Mouse (Mus musculus) forebrain, embryonic 12.5 days (tissue): ENCODE measurements around the gene Pigm. TPM values are rescaled to one million over a fixed set of nuclear protein-coding genes. Genes with fewer than 3 reads are reported as not detected.

Experiments
- ATAC-seq: fragments of 200-750 bp; cut with Nextera tagmentation; 2 replicates; pipeline ENCODE4 v1.8.0; 2017; ENCODE audit warnings: moderate TSS enrichment; ENCODE audit not compliant: low FRiP score
- H3K27ac ChIP-seq: fragments of 300-500 bp; sonication (generic); 2 replicates; pipeline ENCODE4 v1.5.1; 2016; ENCODE audit warnings: mild to moderate bottlenecking
- H3K27me3 ChIP-seq: fragments of 300-500 bp; sonication (generic); 2 replicates; pipeline ENCODE4 v1.6.1; 2016; ENCODE audit warnings: mild to moderate bottlenecking
- H3K36me3 ChIP-seq: fragments of 300-500 bp; sonication (generic); replicated peaks from 2 replicates; pipeline ENCODE4 v1.6.1; 2016; ENCODE audit warnings: mild to moderate bottlenecking
- H3K4me1 ChIP-seq: fragments of 300-500 bp; sonication (generic); 2 replicates; pipeline ENCODE4 v1.6.1; 2016
- H3K4me2 ChIP-seq: fragments of 300-500 bp; sonication (generic); 2 replicates; pipeline ENCODE4 v1.6.1; 2016; ENCODE audit warnings: mild to moderate bottlenecking, moderate library complexity
- H3K4me3 ChIP-seq: fragments of 300-500 bp; sonication (generic); replicated peaks from 2 replicates; pipeline ENCODE4 v1.5.1; 2016; ENCODE audit warnings: mild to moderate bottlenecking
- H3K9ac ChIP-seq: fragments of 300-500 bp; sonication (generic); 2 replicates; pipeline ENCODE4 v1.6.1; 2016; ENCODE audit warnings: mild to moderate bottlenecking
- H3K9me3 ChIP-seq: fragments of 300-500 bp; sonication (generic); 2 replicates; pipeline ENCODE4 v1.6.1; 2016
- WGBS: fragments of 180-500 bp; shearing (Covaris S2); methylation state at CpG from one replicate; pipeline ENCODE4 v1.1.7; 2016; 5-methylcytosine and 5-hydroxymethylcytosine counted together
- polyA plus RNA-seq: library from polyadenylated mRNA; unstranded; fragments of >200 nt; fragmentation: Nextera tagmentation; extraction: Ambion mirVana; gene quantifications from 2 replicates; pipeline ENCODE4 v1.2.1, GENCODE M21; 2016

Pigm gene
- polyA plus RNA-seq, 1 experiment from 2014 or later, result 10.9 TPM

- WGBS, result 53% methylated on average over 8 of the region's 8 CpGs
- H3K27ac ChIP-seq, result no peak overlapping the region
- no peak overlapping the region for H3K4me2 ChIP-seq
- no peaks in the 10 kb centered on the region for H3K36me3 ChIP-seq
- H3K4me1 ChIP-seq, result peaks cover 18% of the 10 kb centered on the region
- no peak overlapping the region for H3K9ac ChIP-seq
- no peak overlapping the region for H3K4me3 ChIP-seq
- H3K9me3 ChIP-seq, result no peaks in the 10 kb centered on the region
- no peak for ATAC-seq
- H3K27me3 ChIP-seq, result 0 out of 2 replicates have a peak, but pooled peaks cover 4% of the 10 kb centered on the region
These were observed 17.4 kb downstream of the Pigm start for GRCm38 (mm10) chr1:172393739-172394138.

DNA sequence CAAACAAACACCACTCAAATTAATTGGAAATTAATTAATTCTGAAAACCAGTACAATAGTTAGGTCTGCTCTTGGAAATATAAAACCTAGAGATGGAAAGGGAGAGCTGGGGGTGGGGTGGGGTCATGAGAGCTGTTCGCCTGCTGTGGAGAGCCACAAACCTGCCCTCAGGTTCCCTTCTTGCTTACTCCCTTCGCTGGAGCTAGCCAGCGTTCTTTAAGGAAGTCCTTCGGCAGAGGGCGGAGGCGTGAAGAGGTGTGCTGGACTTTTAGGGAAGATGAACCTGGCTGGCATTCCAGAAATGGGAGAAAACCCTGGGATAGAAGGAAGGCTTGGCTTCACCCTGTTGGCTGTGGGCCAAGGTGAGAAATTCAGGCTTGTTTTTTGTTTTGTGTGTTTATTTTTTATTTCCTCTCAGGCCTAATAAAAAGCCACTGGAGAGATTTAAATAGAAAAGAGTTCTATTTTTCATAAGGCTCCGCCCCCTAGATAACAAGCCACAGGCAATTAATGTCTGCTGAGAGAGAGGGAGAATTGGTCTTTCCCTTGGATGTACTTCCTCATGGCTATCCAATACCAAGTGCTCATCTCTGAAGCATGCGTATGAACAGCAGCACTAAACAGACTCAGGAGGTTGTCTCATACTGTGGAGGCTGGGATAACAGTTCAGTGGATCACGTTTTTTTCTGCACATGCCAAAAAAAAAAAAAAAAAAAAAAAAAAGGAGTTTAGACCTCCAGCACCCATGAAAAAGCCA is 20.8 kb downstream of the Pigm start:
- 68% methylated on average over 9 of the region's 9 CpGs for WGBS
- Histone ChIP-seq H3K27me3 (0 out of 2 replicates have a peak, but pooled peaks cover 4% of the 10 kb centered on the region), H3K4me2 (no peak overlapping the region), H3K9me3 (no peaks in the 10 kb centered on the region), H3K36me3 (no peaks in the 10 kb centered on the region), H3K4me1 (peaks cover 8% of the 10 kb centered on the region), H3K9ac (no peak overlapping the region), H3K4me3 (no peak overlapping the region), H3K27ac (no peak overlapping the region)
- ATAC-seq, result no peak

DNA sequence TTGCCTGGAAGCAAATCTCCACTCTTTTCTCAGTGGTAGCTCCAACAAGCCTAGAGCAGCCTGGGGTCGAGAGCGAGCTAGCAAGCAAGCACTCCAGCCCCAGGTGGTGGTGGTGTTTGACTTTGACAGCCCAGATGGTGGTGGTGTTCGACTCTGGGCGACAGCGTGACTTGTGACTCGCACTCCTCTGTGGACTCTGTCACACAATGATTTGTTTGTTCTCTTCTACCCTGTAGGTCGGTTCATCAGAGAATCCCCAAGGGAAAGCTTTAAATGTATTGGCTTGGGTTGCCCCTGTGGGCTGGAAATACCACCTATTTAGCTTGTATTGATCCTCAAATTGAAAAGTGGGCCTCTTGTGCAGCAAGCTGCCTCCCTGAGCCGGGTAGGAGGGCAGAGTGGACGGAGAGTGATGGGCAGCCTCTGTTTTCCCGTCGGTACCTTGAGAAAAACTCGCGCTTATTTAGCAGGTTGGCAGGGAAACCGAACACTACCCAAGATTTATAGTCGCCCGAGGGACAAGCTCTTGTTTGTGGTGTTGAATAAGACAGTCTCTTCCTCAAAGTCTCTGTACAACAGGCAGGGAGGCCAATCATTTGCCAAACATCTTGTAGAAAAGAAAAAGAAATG is 29.8 kb downstream of the Pigm start:
- Histone ChIP-seq H3K27me3 (no peaks in the 10 kb centered on the region), H3K9ac (no peak overlapping the region), H3K27ac (no peak overlapping the region), H3K4me3 (no peak overlapping the region), H3K4me1 (peaks cover 3% of the 10 kb centered on the region; the same call in 1 of the 2 replicates), H3K36me3 (no peaks in the 10 kb centered on the region), H3K4me2 (no peak overlapping the region), H3K9me3 (no peaks in the 10 kb centered on the region)
- WGBS, result 55% methylated on average over 16 of the region's 16 CpGs
- ATAC-seq, result 0 out of 2 replicates have a peak, but pooled peaks have one; percentile 28

- 0 out of 2 replicates have a peak, but pooled peaks have one; percentile 28 for ATAC-seq
- no peak overlapping the region for H3K9ac ChIP-seq
- no peaks in the 10 kb centered on the region for H3K36me3 ChIP-seq
- no peaks in the 10 kb centered on the region for H3K27me3 ChIP-seq
- no peak overlapping the region for H3K4me2 ChIP-seq
- peaks cover 3% of the 10 kb centered on the region; the same call in 1 of the 2 replicates for H3K4me1 ChIP-seq
- H3K27ac ChIP-seq, result no peak overlapping the region
- H3K4me3 ChIP-seq, result no peak overlapping the region
- no peaks in the 10 kb centered on the region for H3K9me3 ChIP-seq
- WGBS, result 9% methylated on average over 6 of the region's 6 CpGs
These were observed 32.6 kb downstream of the Pigm start for GRCm38 (mm10) chr1:172408996-172409395.

DNA sequence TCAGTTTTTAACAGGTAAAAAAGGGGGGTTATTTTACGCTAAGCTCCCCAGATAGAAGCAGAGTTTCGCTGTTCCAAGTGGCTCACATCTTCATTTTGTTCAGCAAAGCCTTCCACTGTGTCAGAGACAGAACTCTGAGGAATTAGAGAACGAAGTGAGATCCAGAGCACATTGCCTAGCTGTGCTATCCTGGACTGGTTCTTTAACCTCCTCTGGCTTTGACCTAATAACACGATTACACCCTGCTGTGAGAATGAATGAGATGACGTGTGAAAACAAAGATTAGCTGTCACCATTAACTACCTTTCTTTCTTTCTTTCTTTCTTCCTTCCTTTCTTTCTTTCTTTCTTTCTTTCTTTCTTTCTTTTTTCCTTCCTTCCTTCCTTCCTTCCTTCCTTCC is 33.1 kb downstream of the Pigm start:
- Histone ChIP-seq H3K9me3 (no peaks in the 10 kb centered on the region), H3K4me3 (no peak overlapping the region), H3K9ac (no peak overlapping the region), H3K4me2 (no peak overlapping the region), H3K4me1 (peaks cover 3% of the 10 kb centered on the region; the same call in 1 of the 2 replicates), H3K27ac (no peak overlapping the region), H3K27me3 (no peaks in the 10 kb centered on the region), H3K36me3 (no peaks in the 10 kb centered on the region)
- ATAC-seq, result no peak
- 11% methylated on average over 5 of the region's 5 CpGs for WGBS

GRCm38 (mm10) chr1:172410806-172411205 is 34.5 kb downstream of the Pigm start:
- Histone ChIP-seq H3K36me3 (no peaks in the 10 kb centered on the region), H3K4me2 (no peak overlapping the region), H3K27me3 (no peaks in the 10 kb centered on the region), H3K4me3 (no peak overlapping the region), H3K4me1 (peaks cover 3% of the 10 kb centered on the region; the same call in 1 of the 2 replicates), H3K9me3 (no peaks in the 10 kb centered on the region), H3K9ac (no peak overlapping the region), H3K27ac (no peak overlapping the region)
- ATAC-seq, result no peak
- 8% methylated on average over 4 of the region's 4 CpGs for WGBS

GRCm38 (mm10) chr1:172412204-172412603 is 35.9 kb downstream of the Pigm start:
- ATAC-seq, result peak; percentile 78
- Histone ChIP-seq H3K4me3 (no peak overlapping the region), H3K36me3 (no peaks in the 10 kb centered on the region), H3K4me1 (peaks cover 3% of the 10 kb centered on the region; the same call in 1 of the 2 replicates), H3K4me2 (no peak overlapping the region), H3K9me3 (no peaks in the 10 kb centered on the region), H3K9ac (no peak overlapping the region), H3K27me3 (no peaks in the 10 kb centered on the region), H3K27ac (no peak overlapping the region)
- WGBS, result under 1% methylated on average over 5 of the region's 5 CpGs

GRCm38 (mm10) chr1:172413491-172414230 is 37.3 kb downstream of the Pigm start:
- Histone ChIP-seq H3K4me1 (peaks cover 3% of the 10 kb centered on the region; the same call in 1 of the 2 replicates), H3K4me2 (no peak overlapping the region), H3K27me3 (no peaks in the 10 kb centered on the region), H3K27ac (no peak overlapping the region), H3K36me3 (no peaks in the 10 kb centered on the region), H3K9me3 (no peaks in the 10 kb centered on the region), H3K4me3 (no peak overlapping the region), H3K9ac (no peak overlapping the region)
- ATAC-seq, result no peak
- WGBS, result 85% methylated on average over 4 of the region's 4 CpGs

DNA sequence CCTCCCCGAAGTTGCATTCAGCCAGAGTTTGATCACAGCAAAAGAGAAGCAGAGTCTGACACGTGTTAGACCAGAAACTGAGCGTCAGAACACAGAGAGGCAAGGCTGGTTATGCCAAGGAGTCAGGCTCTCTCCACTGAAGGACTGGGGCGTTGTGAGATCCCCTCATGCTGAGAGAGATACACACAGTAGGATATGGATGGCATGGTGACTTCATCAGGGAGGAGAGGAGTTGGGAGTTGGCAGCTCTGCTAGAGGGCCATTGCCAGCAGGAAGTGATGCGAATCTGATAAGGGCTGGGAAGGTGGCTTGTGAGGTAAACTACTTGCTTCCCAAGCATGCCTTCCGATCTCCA is 37.9 kb downstream of the Pigm start:
- Histone ChIP-seq H3K27me3 (no peaks in the 10 kb centered on the region), H3K4me3 (no peak overlapping the region), H3K4me1 (peaks cover 3% of the 10 kb centered on the region; the same call in 1 of the 2 replicates), H3K36me3 (no peaks in the 10 kb centered on the region), H3K9me3 (no peaks in the 10 kb centered on the region), H3K4me2 (no peak overlapping the region), H3K9ac (no peak overlapping the region), H3K27ac (no peak overlapping the region)
- no peak for ATAC-seq
- 89% methylated on average over 6 of the region's 6 CpGs for WGBS

DNA sequence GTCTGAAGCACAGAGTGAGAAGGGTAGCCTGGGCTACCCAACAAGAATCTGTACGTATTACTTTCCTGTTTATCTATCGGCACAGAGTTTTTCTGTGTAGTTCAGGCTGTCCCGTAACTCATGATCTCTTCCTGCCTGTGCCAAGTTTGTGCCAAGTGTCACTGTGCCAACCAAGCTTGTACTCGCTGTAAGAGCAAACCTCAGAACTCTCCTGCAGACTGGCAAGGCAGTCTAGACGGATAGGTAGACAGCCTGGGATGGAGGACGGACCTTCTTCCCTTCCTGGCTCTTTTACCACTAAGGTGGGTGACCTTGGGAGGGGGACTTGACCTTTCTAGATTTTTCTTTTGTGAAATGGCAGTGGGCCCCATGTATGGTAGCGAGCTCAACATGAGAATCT is 38.7 kb downstream of the Pigm start:
- Histone ChIP-seq H3K27me3 (no peaks in the 10 kb centered on the region), H3K4me2 (no peak overlapping the region), H3K27ac (no peak overlapping the region), H3K4me1 (no peaks in the 10 kb centered on the region; the same call in 1 of the 2 replicates), H3K36me3 (no peaks in the 10 kb centered on the region), H3K4me3 (no peak overlapping the region), H3K9ac (no peak overlapping the region), H3K9me3 (no peaks in the 10 kb centered on the region)
- ATAC-seq, result no peak
- 86% methylated on average over 7 of the region's 7 CpGs for WGBS

- Histone ChIP-seq H3K9me3 (no peaks in the 10 kb centered on the region), H3K27ac (no peak overlapping the region), H3K4me2 (no peak overlapping the region), H3K27me3 (no peaks in the 10 kb centered on the region), H3K36me3 (no peaks in the 10 kb centered on the region), H3K9ac (no peak overlapping the region), H3K4me1 (no peaks in the 10 kb centered on the region; the same call in 1 of the 2 replicates), H3K4me3 (no peak overlapping the region)
- WGBS, result 14% methylated on average over 6 of the region's 6 CpGs
- 0 out of 2 replicates have a peak, but pooled peaks have one; percentile 20 for ATAC-seq
These were observed 41.8 kb downstream of the Pigm start for GRCm38 (mm10) chr1:172418173-172418572.

DNA sequence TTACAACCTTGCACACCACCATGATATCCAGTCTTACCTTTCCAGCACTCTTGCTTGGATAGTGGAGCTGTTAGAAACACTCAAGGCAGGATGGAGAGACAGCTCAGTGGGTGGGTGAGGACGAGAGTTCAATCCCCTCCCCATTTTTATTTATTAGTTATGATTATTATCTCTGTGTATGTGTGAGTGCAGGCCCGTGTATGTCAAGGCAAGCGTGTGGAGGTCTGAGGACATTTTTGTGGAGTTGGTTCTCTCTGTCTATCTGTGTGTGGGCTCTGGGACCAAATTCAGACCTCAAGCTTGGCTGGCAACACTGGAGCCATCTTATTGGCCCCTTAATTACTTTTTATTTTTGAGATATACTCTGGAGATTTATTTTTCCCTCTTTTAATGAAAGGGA is 42.3 kb downstream of the Pigm start:
- H3K4me2 ChIP-seq, result no peak overlapping the region
- H3K9ac ChIP-seq, result no peak overlapping the region
- H3K4me3 ChIP-seq, result no peak overlapping the region
- H3K9me3 ChIP-seq, result no peaks in the 10 kb centered on the region
- no peak overlapping the region for H3K27ac ChIP-seq
- no peak for ATAC-seq
- no peaks in the 10 kb centered on the region for H3K36me3 ChIP-seq
- H3K4me1 ChIP-seq, result no peaks in the 10 kb centered on the region; the same call in 1 of the 2 replicates
- H3K27me3 ChIP-seq, result no peaks in the 10 kb centered on the region
- WGBS, result 81% methylated on average over 3 of the region's 3 CpGs
